Mouse (Mus musculus): ENCODE data around the gene Asrgl1. TPM values are rescaled to one million over a fixed set of nuclear protein-coding genes. Genes with fewer than 3 reads are reported as not detected.
"Not testable (repeated sequence)": the region's sequence is repeated elsewhere in the genome, so short reads cannot be mapped to it uniquely, and the experiment has no call there.

Asrgl1 gene
- polyA plus RNA-seq, 1 experiment from 2014 or later = 12.6 TPM

GRCm38 (mm10) chr19:9101062-9101457 lies 34.4 kb downstream of the Asrgl1 start:
- Histone ChIP-seq H3K9me3 (no peaks in the 10 kb centered on the region), H3K36me3 (no peaks in the 10 kb centered on the region), H3K4me2 (no peak overlapping the region), H3K4me3 (no peak overlapping the region), H3K9ac (no peak overlapping the region), H3K27ac (replicated peaks) (no peak overlapping the region), H3K4me1 (peaks cover 8% of the 10 kb centered on the region), H3K27me3 (replicated peaks) (no peaks in the 10 kb centered on the region)
- ATAC-seq (ENCODE audit: extremely low read depth, insufficient number of reproducible peaks, low FRiP score, low TSS enrichment) = no peak
- WGBS = 71% methylated on average over 2 of the region's 2 CpGs

DNA sequence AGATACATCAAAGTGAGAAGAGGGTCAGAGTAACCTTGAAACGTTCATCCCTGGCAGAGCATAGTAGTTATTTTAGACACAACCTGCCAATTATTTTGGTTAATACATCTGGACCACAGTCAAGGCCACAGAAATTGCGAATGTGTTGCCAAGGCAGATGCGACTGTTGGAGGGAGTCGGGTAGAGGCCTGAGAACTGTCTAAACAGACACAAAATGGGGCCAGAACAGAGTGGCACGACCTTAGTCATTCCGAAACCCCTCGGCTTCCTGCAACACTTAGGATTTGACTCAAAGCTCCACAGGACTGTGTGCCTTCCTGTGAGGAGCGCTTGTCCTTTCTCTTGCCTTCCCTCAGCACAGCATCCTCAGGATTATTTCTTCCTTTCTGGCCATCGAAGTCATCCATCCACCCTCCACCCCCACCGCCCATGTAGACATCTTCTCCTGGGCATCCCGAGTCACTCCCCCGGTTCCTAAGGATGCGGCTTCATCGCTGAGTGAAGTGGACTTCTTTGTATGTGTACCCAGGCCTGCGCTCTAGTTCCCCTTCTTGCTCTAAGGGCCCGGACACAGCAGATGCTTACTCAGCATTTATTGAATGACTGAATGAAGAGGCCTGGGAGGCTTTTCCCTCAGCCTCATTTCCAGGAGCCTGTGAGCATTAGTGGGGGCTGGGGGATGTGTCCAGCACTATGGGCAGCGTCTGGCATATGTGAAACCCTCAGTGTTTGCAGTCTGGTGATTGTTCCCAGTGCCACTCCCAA lies 35.0 kb downstream of the Asrgl1 start:
- no peak overlapping the region for H3K9ac ChIP-seq
- no peak overlapping the region for H3K4me3 ChIP-seq
- H3K27ac ChIP-seq (replicated peaks) = no peak overlapping the region
- H3K4me1 ChIP-seq = 0 out of 2 replicates have a peak, but pooled peaks cover 4% of the 10 kb centered on the region
- H3K36me3 ChIP-seq = no peaks in the 10 kb centered on the region
- no peak for ATAC-seq (ENCODE audit: extremely low read depth, insufficient number of reproducible peaks, low FRiP score, low TSS enrichment)
- H3K4me2 ChIP-seq = no peak overlapping the region
- H3K27me3 ChIP-seq (replicated peaks) = no peaks in the 10 kb centered on the region
- WGBS = 79% methylated on average over 17 of the region's 17 CpGs
- H3K9me3 ChIP-seq = no peaks in the 10 kb centered on the region

- 81% methylated on average over 8 of the region's 8 CpGs for WGBS
- H3K4me3 ChIP-seq = no peak overlapping the region
Observed at GRCm38 (mm10) chr19:9099751-9100150, 35.7 kb downstream of the Asrgl1 start.

DNA sequence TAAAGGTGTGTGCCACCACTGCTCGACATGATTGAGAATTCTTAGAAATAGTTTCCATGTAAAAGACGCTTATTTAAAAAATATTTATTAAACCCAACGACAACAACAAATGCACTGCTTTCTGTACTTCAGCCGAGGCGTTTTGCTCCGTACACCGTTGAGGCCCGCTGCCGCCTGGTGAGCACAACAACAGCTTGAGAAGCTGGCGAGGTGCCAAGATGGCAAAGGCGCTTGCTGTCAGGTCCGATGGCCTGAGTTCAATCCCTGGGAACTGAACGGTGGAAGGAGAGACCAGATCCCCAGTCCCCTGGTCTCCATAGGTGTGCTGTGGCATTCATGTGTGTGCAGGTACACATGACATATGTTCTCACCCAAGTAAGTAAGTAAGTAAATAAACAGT lies 38.0 kb downstream of the Asrgl1 start:
- Histone ChIP-seq H3K4me3 (no peak overlapping the region), H3K4me2 (no peak overlapping the region), H3K27me3 (replicated peaks) (no peaks in the 10 kb centered on the region), H3K27ac (replicated peaks) (no peak overlapping the region), H3K4me1 (0 out of 2 replicates have a peak, but pooled peaks cover 4% of the 10 kb centered on the region), H3K9ac (no peak overlapping the region), H3K9me3 (no peaks in the 10 kb centered on the region), H3K36me3 (no peaks in the 10 kb centered on the region)
- 78% methylated on average over 13 of the region's 13 CpGs for whole genome bisulfite sequencing
- ATAC-seq (ENCODE audit: extremely low read depth, insufficient number of reproducible peaks, low FRiP score, low TSS enrichment) = no peak

More at GRCm38 (mm10) chr19:9099751-9100150, 35.7 kb downstream of the Asrgl1 start:
- no peaks in the 10 kb centered on the region for H3K27me3 ChIP-seq (replicated peaks)
- no peak overlapping the region for H3K27ac ChIP-seq (replicated peaks)
- no peak overlapping the region for H3K9ac ChIP-seq
- no peaks in the 10 kb centered on the region for H3K9me3 ChIP-seq
- ATAC-seq (ENCODE audit: extremely low read depth, insufficient number of reproducible peaks, low FRiP score, low TSS enrichment) = no peak
- H3K4me2 ChIP-seq = no peak overlapping the region
- no peaks in the 10 kb centered on the region for H3K36me3 ChIP-seq
- H3K4me1 ChIP-seq = 0 out of 2 replicates have a peak, but pooled peaks cover 4% of the 10 kb centered on the region

GRCm38 (mm10) chr19:9095111-9095510 lies 40.3 kb downstream of the Asrgl1 start:
- 65% methylated on average over 5 of the region's 5 CpGs for WGBS
- Histone ChIP-seq H3K27me3 (replicated peaks) (no peaks in the 10 kb centered on the region), H3K9ac (no peak overlapping the region), H3K4me3 (no peak overlapping the region), H3K4me2 (no peak overlapping the region), H3K4me1 (0 out of 2 replicates have a peak, but pooled peaks cover 4% of the 10 kb centered on the region), H3K36me3 (no peaks in the 10 kb centered on the region), H3K9me3 (no peaks in the 10 kb centered on the region), H3K27ac (replicated peaks) (no peak overlapping the region)
- no peak for ATAC-seq (ENCODE audit: extremely low read depth, insufficient number of reproducible peaks, low FRiP score, low TSS enrichment)

DNA sequence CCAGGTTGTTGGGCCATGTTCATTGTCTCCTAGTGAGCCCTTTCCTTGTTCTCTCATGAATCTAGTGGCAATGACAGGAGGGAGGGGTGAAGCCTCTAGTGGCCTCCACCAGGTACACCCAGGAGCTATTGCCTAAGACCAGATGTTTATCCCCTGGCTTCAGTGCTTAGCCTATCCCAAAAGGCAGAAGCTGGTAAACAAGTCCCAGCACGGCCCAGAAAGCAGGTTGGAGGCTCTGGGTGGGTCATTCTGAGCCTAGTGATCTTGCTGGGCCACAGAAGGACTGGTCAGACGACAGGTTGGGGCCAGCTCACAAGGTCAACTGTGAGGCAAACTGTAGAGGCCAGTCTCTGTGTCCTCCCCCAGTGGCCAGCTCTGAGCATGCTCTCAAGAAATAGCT lies 44.7 kb downstream of the Asrgl1 start:
- WGBS = 49% methylated on average over 2 of the region's 2 CpGs
- H3K4me1 ChIP-seq = no peaks in the 10 kb centered on the region
- no peak overlapping the region for H3K9ac ChIP-seq
- no peaks in the 10 kb centered on the region for H3K36me3 ChIP-seq
- no peak overlapping the region for H3K27ac ChIP-seq (replicated peaks)
- no peaks in the 10 kb centered on the region for H3K9me3 ChIP-seq
- H3K4me3 ChIP-seq = no peak overlapping the region
- H3K27me3 ChIP-seq (replicated peaks) = no peaks in the 10 kb centered on the region
- no peak for ATAC-seq (ENCODE audit: extremely low read depth, insufficient number of reproducible peaks, low FRiP score, low TSS enrichment)
- no peak overlapping the region for H3K4me2 ChIP-seq

DNA sequence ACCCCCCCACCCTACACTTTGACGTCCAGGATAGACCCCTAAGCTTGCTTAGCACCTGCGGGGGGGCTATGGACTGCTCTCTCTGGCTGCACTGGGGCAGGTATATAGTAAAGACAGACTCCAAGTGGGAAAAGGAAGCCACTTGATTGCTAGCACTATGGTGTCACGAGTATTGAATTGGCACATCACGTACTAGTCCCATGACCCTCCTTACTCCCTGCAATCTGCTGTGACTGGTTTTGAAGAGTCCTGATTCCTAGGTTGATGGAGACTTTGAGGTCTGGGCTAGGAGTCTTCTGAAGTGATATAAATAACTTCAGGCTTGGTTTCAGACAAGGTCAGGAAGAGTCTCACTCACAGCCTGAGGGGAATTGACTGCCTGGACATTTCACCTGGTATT lies 45.2 kb downstream of the Asrgl1 start:
- 47% methylated on average over 4 of the region's 4 CpGs for WGBS
- no peak overlapping the region for H3K4me3 ChIP-seq
- no peak for ATAC-seq (ENCODE audit: extremely low read depth, insufficient number of reproducible peaks, low FRiP score, low TSS enrichment)

GRCm38 (mm10) chr19:9087821-9088220 lies 47.6 kb downstream of the Asrgl1 start, which contains the start of gene Scgb1a1:
TSS of gene Scgb1a1 (minus strand) at chr19:9087958.
- H3K4me1 ChIP-seq = peaks cover 13% of the 10 kb centered on the region
- no peak within 1 kb of the TSS for H3K4me2 ChIP-seq
- no peak for ATAC-seq (ENCODE audit: extremely low read depth, insufficient number of reproducible peaks, low FRiP score, low TSS enrichment)
- no peak within 1 kb of the TSS for H3K27ac ChIP-seq (replicated peaks)
- no peaks in the 10 kb centered on the region for H3K9me3 ChIP-seq
- no peaks in the 10 kb centered on the region for H3K27me3 ChIP-seq (replicated peaks)
- no peaks in the 10 kb centered on the region for H3K36me3 ChIP-seq
- H3K9ac ChIP-seq = no peak within 1 kb of the TSS
- WGBS = 77% methylated on average over 4 of the region's 4 CpGs
- no peak within 1 kb of the TSS for H3K4me3 ChIP-seq

More for the DNA sequence above, 45.2 kb downstream of the Asrgl1 start:
- Histone ChIP-seq H3K27ac (replicated peaks) (no peak overlapping the region), H3K4me2 (no peak overlapping the region), H3K9ac (no peak overlapping the region), H3K4me1 (no peaks in the 10 kb centered on the region), H3K36me3 (no peaks in the 10 kb centered on the region), H3K27me3 (replicated peaks) (no peaks in the 10 kb centered on the region), H3K9me3 (no peaks in the 10 kb centered on the region)

GRCm38 (mm10) chr19:9083892-9084291 lies 51.5 kb downstream of the Asrgl1 start:
- 21% methylated on average over 2 of the region's 2 CpGs for WGBS
- H3K4me2 ChIP-seq; H3K9ac ChIP-seq; H3K27ac ChIP-seq (replicated peaks); ATAC-seq (ENCODE audit: extremely low read depth, insufficient number of reproducible peaks, low FRiP score, low TSS enrichment); H3K27me3 ChIP-seq (replicated peaks); H3K9me3 ChIP-seq; H3K36me3 ChIP-seq; H3K4me3 ChIP-seq: not testable (repeated sequence)
- H3K4me1 ChIP-seq = peaks cover 23% of the 10 kb centered on the region

DNA sequence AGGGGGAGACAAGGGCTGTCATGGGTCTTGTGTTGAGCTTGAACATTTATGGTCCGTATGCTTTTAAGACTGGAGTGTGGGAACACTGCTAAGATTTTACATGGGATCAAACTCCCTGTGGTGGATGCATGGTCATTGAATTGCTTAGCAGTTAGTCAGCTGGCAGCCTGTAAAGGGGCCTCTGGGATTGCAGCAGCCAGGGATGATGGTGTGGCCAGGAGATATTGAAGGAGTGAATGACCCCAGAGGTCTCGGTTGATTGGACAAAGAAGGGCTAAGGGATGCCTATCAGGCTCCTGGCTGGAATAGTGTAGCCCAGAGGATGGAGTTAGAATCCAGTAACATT lies 52.5 kb downstream of the Asrgl1 start:
- ATAC-seq (ENCODE audit: extremely low read depth, insufficient number of reproducible peaks, low FRiP score, low TSS enrichment) = no peak
- peak overlapping the region; percentile 58 for H3K4me2 ChIP-seq
- 0 out of 2 replicates have a peak overlapping the region, but pooled peaks have one; percentile 29 for H3K4me3 ChIP-seq
- WGBS = 66% methylated on average over 2 of the region's 2 CpGs
- H3K27ac ChIP-seq (replicated peaks) = no peak overlapping the region
- H3K9me3 ChIP-seq = no peaks in the 10 kb centered on the region
- peaks cover 23% of the 10 kb centered on the region for H3K4me1 ChIP-seq
- no peaks in the 10 kb centered on the region for H3K27me3 ChIP-seq (replicated peaks)
- H3K9ac ChIP-seq = peak overlapping the region; percentile 47; the same call in 1 of the 2 replicates
- no peaks in the 10 kb centered on the region for H3K36me3 ChIP-seq

DNA sequence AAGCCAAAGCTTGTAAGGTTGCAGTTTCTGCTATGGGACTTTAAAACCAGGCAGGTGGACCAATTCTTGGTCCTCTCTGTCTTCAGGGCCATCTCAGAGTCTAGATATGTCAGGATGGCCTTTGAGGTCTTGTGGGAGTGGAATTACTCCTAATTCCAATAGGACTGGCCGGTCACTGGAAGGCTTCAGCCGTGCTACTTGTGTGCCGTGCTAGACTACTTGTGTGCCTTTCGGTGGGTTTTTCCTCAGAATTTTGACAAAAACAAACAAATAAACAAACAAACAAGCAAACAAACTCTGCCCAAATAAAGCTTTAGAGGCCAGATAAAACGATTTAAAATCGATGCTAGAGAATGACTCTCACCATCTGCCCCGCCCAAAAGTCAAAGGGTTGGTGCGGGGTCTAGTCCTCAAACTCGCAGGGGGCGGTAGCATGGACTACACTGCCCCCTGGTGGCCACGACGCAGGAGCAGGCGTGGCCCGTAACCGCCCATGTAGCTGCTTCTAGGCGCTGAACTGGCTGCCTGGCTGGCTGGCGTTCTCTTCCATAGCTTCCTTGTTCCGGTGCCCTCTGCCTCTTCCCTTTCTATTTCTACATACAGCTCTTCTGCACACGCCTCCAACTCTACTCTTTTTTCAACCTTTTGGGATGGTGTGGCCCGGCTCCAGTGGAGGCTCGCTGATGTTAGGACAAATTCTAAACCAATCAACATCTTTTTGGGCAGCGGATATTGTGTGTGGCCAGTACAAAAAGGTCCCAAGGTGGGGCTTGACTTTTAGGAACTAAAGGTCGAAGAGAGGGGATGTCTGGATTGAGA lies 53.0 kb downstream of the Asrgl1 start:
- Histone ChIP-seq H3K4me2 (peak overlapping the region; percentile 58), H3K9me3 (no peaks in the 10 kb centered on the region), H3K36me3 (no peaks in the 10 kb centered on the region), H3K27ac (replicated peaks) (no peak overlapping the region), H3K4me3 (peak overlapping the region; percentile 29; the same call in 1 of the 2 replicates), H3K4me1 (peaks cover 23% of the 10 kb centered on the region), H3K27me3 (replicated peaks) (no peaks in the 10 kb centered on the region), H3K9ac (peak overlapping the region; percentile 47; the same call in 1 of the 2 replicates)
- 19% methylated on average over 23 of the region's 23 CpGs for WGBS
- ATAC-seq (ENCODE audit: extremely low read depth, insufficient number of reproducible peaks, low FRiP score, low TSS enrichment) = peak; percentile 66; the same call in 1 of the 2 replicates

Measured in heart, embryonic 13.5 days (tissue).